Mouse (Mus musculus) left cerebral cortex, adult 18-20 months (tissue): ENCODE results near the gene Inha. TPM values are rescaled to one million over a fixed set of nuclear protein-coding genes. Genes with fewer than 3 reads are reported as not detected.
A peak's percentile ranks its signal among the peaks of the same experiment; 100 is the strongest.

Source experiments
- DNase-seq, 2 experiments: peaks; one replicate each; pipeline ENCODE4 v3.0.0; 2021 to 2022; ENCODE audit warnings: low spot score in 2 of 2, mixed read lengths in 1 of 2
- total RNA-seq, 2 experiments: library from RNA; stranded (reverse); gene quantifications; 2 replicates each; pipeline ENCODE4 v1.2.3; 2021

Inha gene
- total RNA-seq, 2 experiments from 2014 or later = 21.5 to 25.2 TPM

GRCm38 (mm10) chr1:75517984-75518383, 11.1 kb downstream of the Inha start:
- no peak for DNase-seq

- no peak for DNase-seq
Observed at GRCm38 (mm10) chr1:75518427-75518826, 11.6 kb downstream of the Inha start.

GRCm38 (mm10) chr1:75519576-75519975, 12.7 kb downstream of the Inha start:
- DNase-seq = no peak

DNA sequence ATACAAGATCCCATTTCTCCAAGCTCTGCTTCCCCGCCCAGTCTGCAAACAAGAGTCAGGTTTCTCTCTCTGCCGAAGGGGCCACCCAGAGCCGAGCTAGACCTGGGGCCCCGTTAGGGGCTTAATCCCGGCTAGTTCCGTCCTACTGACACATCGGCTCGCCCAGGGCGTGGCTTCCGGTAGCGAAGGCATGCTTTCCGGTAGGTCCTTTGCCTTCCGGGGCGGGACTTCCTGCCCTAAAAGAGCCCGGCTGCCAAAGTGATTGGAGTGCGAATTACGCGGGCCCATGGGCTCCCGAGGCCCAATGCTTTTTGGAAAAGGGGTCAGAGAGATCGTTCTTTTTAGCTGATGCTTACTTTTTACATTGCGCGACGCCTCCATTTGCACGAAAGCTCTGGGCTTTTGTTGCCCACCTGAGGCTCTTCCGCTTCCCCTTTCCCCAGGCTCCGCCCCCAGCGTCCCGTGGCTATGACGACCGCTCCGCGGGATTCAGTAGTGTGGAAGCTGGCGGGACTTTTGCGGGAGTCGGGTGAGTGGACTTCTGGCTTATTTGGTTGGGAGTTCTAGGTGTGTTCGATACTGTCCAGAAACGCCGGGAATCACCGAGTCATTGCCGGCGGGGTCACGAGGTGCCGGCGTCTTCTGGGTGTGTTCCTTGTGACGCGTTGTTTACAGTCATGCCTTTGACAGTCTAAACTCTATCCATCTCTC, 14.6 kb downstream of the Inha start, which contains the start of gene Stk11ip:
Stk11ip (plus strand) TSS at position 209 of the 711 bp plus-strand sequence.
- DNase-seq = peak; percentile 89 to 91

DNA sequence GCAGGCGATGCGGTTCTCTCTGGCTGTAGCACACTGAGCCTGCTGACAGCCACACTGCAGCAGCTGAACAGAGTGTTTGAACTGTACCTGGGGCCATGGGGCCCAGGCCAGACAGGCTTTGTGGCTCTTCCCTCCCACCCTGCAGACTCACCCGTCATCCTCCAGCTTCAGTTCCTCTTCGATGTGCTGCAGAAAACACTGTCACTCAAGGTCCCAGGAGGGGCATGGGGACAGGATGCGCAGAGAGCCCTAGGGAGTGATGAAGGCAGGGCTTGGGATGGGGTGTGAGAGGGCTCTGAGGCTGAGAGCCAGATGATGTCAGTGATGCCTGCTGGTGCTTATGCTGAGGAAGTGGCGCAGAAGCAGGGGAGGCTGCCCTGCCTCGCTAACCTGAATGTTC, 17.8 kb downstream of the Inha start:
- no peak for DNase-seq

- no peak for DNase-seq
Observed at GRCm38 (mm10) chr1:75530546-75530945, 23.7 kb downstream of the Inha start.

GRCm38 (mm10) chr1:75532280-75533172, 25.6 kb downstream of the Inha start:
- no peak for DNase-seq

DNA sequence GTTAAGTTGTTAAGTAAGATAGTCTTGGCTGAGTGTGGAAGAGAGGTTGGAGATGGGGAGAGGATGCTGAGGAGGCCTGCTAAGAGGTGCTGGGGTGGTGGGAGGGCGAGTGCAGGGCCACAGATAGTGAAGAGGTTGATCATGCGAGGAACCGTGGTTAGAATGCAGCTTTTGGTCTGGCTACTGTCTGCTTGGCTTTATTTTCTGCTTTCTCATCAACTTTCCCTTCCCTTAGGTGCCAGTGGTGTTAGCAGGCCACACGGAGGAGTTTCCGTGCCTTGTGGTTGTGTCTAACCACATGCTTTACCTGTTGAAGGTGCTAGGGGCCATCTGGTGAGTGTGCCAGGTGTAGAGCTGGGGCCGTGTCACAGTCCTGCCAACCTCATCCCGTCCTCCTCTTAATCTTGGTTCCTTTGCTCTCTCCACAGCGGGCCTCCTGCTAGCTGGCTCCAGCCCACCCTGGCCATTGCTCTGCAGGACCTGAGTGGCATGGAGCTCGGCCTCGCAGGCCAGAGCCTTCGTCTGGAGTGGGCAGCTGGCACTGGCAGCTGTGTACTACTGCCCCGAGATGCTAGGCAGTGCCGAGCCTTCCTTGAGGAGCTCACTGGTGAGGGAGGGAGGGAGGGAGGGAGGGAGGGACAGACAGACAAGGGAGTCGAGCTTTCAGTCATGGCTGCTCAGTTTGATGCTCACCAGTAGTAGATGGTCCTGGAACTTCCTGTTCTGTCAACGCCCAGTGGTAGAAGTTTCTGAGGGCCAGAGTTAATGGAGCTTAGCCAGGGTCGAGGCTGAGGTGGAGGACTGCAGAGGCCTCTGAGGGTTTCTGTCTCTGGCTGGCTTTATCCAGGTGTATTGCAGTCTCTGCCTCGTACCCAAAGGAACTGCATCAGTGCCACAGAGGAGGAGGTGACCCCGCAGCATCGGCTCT, 26.7 kb downstream of the Inha start:
- DNase-seq = no peak

- DNase-seq = no peak
Observed at GRCm38 (mm10) chr1:75537587-75537986, 30.7 kb downstream of the Inha start.

GRCm38 (mm10) chr1:75538597-75539190, 31.8 kb downstream of the Inha start:
- no peak for DNase-seq

- no peak for DNase-seq
Observed at GRCm38 (mm10) chr1:75541496-75541895, 34.6 kb downstream of the Inha start.

DNA sequence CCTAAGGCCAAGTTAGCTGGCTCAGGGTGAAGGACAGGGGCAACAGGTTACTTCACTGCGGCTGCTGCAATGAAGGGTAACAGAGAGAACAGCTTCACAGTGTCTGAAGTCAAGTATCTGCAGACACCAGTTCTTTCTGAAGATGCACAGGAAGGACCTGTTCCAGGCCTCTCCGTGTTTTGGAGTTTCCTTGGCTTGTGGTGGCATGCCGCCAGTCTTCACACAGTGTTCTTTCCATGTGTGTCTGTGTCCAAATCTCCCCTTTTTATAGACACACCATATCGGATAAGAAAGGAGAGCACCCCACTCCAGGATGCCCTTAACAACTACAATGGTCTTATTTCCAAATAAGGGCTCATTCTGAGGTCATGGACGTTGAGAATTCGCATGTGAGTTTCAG, 37.5 kb downstream of the Inha start:
- DNase-seq = no peak

- DNase-seq = peak; percentile 60 to 69
Observed at GRCm38 (mm10) chr1:75545965-75546956, 39.4 kb downstream of the Inha start, which contains the start of gene Slc4a3. Gene Slc4a3 (plus strand): TSS chr1:75546266.

GRCm38 (mm10) chr1:75547351-75547750, 40.5 kb downstream of the Inha start:
- DNase-seq = no peak

DNA sequence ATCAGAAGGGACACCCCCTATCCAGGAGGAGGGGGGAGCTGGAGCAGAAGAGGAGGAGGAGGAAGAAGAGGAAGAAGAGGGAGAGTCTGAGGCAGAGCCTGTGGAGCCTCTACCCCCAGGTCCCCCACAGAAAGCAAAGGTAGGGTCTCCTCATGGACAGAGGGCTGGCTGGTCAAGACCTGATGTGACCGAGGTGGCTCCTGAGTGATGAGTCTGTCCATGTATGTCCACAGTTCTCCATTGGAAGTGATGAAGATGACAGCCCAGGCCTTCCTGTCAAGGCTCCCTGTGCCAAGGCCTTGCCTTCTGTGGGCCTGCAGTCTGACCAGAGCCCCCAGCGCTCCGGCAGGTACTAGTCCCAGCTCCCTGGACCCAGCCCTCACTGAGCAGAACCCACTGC, 41.2 kb downstream of the Inha start:
- DNase-seq = no peak

- DNase-seq = no peak
Observed at GRCm38 (mm10) chr1:75548871-75549270, 42.0 kb downstream of the Inha start.

DNA sequence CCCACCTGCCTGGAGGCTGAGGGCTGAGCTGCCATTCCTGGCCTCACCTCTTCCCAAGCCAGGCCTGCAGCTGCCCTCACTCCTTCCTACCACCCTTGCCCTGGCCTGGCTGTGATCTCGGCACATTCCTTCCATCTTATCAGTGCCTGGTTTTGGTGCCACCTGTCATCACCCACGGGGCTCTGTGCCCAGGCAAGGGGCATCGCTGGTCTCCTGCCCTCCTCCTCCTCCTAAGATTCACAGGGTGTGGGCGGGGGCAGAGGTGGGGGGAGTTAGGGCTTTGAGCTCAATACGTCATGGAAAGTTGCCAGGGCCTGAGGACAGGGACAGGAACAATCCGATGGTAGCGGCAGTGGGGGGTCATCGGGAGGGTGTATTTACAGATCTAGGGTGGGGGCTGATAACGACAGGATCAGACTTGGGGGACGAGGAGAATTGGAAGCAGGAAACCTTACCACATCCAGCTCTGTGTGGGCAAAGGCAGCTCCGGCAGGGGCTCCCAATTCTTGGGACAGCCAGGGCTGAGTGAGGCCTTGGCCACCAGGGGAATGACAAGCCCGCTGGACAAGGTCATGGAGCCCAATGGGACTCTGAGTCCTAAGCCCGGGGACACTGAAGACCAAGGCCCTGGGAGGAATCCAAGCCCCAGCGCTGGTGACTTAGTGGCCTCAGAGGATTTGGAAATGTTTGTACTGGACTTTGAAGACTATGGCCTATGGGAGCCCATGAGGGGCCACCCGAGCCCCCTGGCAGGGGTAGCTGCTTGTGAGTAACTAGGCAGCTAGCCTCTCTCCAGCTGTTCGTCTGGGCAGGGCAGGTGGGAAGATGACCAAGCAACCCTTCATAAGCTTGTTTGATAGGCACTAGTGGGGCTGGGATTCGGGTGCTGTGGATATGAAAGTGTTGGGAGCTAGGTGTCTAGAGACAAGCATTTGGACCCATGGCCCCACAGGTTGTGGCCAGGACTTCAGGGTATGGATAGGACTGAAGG, 42.7 kb downstream of the Inha start:
- DNase-seq = no peak

DNA sequence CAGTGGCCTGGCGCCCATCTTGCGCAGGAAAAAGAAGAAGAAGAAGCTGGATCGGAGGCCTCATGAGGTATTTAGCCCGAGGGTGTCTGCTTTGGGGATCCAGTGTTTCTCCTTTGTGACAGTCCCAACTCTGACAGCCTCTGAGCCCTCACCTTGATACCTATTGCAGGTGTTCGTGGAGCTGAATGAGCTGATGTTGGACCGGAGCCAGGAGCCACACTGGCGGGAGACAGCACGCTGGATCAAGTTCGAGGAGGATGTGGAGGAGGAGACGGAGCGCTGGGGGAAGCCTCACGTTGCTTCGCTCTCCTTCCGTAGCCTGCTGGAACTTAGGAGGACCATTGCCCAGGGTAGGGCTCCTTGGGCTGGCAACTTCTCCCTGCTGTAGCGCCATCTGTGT, 43.7 kb downstream of the Inha start:
- no peak for DNase-seq
